Mouse (Mus musculus) gastrocnemius, postnatal 14 days (tissue): ENCODE data around the gene 1700122O11Rik. TPM values are rescaled to one million over a fixed set of nuclear protein-coding genes. Genes with fewer than 3 reads are reported as not detected.

Source experiments
- DNase-seq: peaks from one replicate; pipeline ENCODE4 v3.0.0; 2021; ENCODE audit warnings: mixed read lengths
- intact Hi-C: fragments of 180-260 bp; cut with DNase I; formaldehyde crosslinking; loops from one replicate; pipeline ENCODE4 v1.15.1; 2025; ENCODE audit warnings: low total_unique reads
- total RNA-seq, 2 experiments: library from RNA; stranded (reverse); gene quantifications; 2 replicates each; pipeline ENCODE4 v1.2.3; 2021

The 1700122O11Rik gene
- total RNA-seq, 2 experiments from 2014 or later: not detected

DNA sequence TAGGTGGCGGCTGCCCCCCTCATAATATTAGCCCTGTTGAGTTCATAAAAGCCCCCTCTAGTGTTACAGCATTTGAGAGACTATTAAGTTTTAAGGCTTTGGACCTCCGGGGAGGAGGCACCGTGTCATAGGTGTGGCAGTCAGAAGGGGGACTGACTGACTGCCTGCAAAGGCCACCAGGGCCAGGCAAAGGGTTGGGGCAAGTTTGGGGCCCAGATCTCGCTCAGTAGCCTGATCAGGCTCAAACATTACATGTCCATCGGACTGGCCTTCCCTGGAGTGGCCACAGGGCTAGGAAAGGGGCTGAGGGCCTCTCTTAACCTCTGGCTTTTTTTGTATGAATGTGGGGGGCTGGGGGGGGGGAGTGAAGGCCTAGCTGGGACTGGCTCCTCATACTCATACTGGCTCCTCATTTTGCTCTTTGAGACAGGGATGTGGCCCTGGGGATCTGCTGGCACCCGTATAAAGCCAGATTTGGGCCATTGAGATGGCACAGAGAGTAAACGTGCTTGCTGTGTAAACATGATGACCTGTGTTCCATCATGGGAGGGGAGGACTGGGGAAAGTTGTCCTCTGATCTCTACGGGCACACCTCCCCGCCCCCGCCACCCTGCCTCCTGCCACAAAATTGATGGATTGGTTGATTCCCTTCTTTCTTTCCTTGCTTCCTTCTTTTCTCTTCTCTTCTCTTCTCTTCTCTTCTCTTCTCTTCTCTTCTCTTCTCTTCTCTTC is 47.5 kb downstream of the 1700122O11Rik start:
- intact Hi-C loops: no loop called here

DNA sequence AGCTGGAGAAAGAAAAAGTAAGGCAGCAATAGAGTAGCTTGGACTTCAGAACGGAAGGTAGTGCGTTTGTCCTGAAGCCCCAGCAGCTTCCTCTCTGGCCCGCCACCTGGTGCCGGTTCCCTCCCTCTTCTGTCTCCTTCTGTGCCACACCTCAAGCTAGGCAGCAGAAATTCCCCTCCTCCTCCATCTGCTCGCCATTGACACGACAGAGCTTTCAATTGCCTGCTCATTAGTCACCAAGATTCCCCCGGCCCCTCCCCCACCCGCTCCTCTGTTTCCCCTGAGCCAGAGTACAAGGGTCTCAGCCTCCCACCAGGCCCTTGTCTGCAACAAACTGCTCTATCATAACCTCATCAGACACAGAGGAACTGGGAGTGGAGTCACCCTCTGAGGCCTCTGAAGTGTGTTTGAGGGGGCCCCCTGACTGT is 48.1 kb downstream of the 1700122O11Rik start:
- intact Hi-C loops: no loop called here

More for the DNA sequence above, 47.5 kb downstream of the 1700122O11Rik start:
- no peak for DNase-seq

DNA sequence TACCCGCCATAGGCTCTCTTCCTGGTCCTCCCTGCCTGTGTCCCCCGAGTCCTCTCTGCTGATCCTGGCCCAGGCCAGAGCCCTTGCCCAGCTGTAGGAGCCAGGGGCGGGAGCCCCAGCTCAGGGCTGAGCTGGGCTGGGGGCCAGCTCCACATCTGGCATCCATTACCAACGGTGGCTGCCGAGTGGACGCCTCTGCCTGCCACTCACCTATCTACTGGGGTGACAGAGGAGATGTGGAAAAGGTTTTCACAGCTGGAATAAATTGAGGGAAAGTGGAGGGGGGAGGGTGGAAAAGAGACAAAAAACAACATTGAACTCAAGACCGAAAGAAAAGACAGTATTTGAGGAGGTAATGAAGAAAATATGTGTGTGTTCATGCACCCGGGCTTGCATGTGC is 49.3 kb downstream of the 1700122O11Rik start:
- DNase-seq: peak; percentile 57
- intact Hi-C loops: no loop called here

More for the DNA sequence above, 48.1 kb downstream of the 1700122O11Rik start:
- no peak for DNase-seq

DNA sequence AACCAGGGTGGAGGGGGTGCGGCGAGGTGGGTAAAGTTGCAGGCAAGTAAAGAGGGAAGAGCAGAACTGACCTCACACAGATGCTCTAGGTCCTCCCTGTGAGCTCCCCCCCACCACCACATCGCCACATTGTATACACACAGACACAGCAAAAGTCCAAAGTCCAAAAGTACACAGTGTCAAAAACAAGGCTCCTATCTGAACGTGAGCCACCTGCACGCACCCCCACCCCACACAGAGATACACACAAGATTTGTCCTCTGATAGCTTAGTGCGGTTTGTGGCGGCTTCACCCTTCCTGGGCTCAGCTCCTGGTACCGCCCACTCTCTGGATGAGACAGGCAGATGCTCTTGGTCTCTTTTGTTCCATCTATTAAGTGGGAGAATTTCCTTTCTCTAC is 50.0 kb downstream of the 1700122O11Rik start:
- no peak for DNase-seq
- intact Hi-C loops: no loop called here

Other genes starting within 250 kb of the 1700122O11Rik start
- gene Mdfi, start 203.6 kb downstream of the 1700122O11Rik start, total RNA-seq: 1 to 10 TPM; 2.4 to 3.5 TPM
- gene Foxp4, start 113.6 kb downstream of the 1700122O11Rik start, total RNA-seq: 1 to 10 TPM; 7.5 to 9.2 TPM
- not detected for gene 1700067P10Rik, start 51.0 kb upstream of the 1700122O11Rik start, total RNA-seq
- gene 9830107B12Rik, start 108.0 kb upstream of the 1700122O11Rik start, total RNA-seq: under 1 TPM in 1 of 2 experiments, not detected in 1; 0.10 TPM
- gene A530064D06Rik, start 129.0 kb upstream of the 1700122O11Rik start, total RNA-seq: not detected
- gene Trem1, start 194.5 kb upstream of the 1700122O11Rik start, total RNA-seq: not detected
- gene Trem3, start 209.5 kb upstream of the 1700122O11Rik start, total RNA-seq: not detected
- gene Treml4, start 226.0 kb upstream of the 1700122O11Rik start, total RNA-seq: not detected